Mouse (Mus musculus) gastrocnemius, postnatal 36 days (tissue): ENCODE data around the gene Msmp. TPM values are rescaled to one million over a fixed set of nuclear protein-coding genes. Genes with fewer than 3 reads are reported as not detected.
A peak's percentile ranks its signal among the peaks of the same experiment; 100 is the strongest.
"Not testable (repeated sequence)": the region's sequence is repeated elsewhere in the genome, so short reads cannot be mapped to it uniquely, and the experiment has no call there.

ENCODE experiments used
- DNase-seq, 2 experiments: peaks; one replicate each; pipeline ENCODE4 v3.0.0; 2022
- intact Hi-C: fragments of 180-260 bp; cut with DNase I; formaldehyde crosslinking; loops from one replicate; pipeline ENCODE4 v1.15.1; 2025
- total RNA-seq, 2 experiments: library from RNA; stranded (reverse); gene quantifications; 2 replicates each; pipeline ENCODE4 v1.2.3; 2021

The Msmp gene
- total RNA-seq, 2 experiments from 2014 or later: 0.49 TPM; not detected in 1

- intact Hi-C loops: no loop called here
- no peak for DNase-seq
These were observed 13.9 kb upstream of the Msmp start for GRCm38 (mm10) chr4:43598200-43598599.

DNA sequence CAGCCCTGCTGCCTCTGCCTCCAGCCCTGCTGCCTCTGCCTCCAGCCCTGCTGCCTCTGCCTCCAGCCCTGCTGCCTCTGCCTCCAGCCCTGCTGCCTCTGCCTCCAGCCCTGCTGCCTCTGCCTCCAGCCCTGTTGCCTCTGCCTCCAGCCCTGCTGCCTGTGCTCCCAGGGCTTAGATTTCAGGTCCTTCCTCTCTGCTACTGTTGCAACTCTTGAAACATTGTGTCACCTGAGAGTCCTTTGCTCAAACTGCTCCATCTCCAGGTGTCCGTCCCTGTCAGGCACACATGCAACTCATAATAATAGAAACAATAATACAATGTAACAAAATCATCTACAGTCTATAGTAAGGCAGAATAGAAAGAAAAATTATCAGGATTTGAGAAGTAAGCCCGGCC, 12.3 kb upstream of the Msmp start:
- DNase-seq, intact Hi-C loops: not testable (repeated sequence)

GRCm38 (mm10) chr4:43593453-43593852, 9.2 kb upstream of the Msmp start:
- DNase-seq: no peak
- intact Hi-C loops: no loop called here

GRCm38 (mm10) chr4:43591961-43592360, 7.7 kb upstream of the Msmp start:
- DNase-seq: no peak
- intact Hi-C loops: no loop called here

GRCm38 (mm10) chr4:43591543-43591942, 7.2 kb upstream of the Msmp start:
- intact Hi-C loops: no loop called here
- no peak for DNase-seq

DNA sequence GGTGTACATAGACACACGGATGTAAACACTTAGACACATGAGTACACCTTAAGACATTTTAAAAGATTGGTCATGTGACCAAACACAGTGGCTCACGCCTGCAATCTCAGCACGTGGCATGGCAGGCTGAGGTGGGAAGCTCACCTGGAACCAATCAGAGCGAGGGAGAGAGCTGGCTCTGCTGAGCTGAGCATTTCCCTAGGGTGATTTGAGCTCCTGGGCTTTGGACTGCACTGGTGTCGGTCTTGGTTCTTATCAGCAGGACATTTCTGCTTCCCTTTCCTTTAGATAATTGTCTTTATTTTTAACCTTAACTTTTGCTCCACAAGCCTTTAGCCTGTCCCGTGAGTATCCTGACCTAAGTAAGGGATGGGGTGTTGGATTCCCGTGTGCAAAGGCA, 3.4 kb upstream of the Msmp start:
- intact Hi-C loops: no loop called here
- DNase-seq: no peak

- intact Hi-C loops: no loop called here
- DNase-seq: peak in 1 of 2 experiments; percentile 39
These were observed 2.1 kb upstream of the Msmp start for GRCm38 (mm10) chr4:43586411-43586810.

GRCm38 (mm10) chr4:43585682-43586081, 1.4 kb upstream of the Msmp start:
- intact Hi-C loops: no loop called here
- DNase-seq: no peak

GRCm38 (mm10) chr4:43583421-43583820, 873 bp downstream of the Msmp start:
- DNase-seq: no peak
- intact Hi-C loops: no loop called here

GRCm38 (mm10) chr4:43582241-43582640, 2.1 kb downstream of the Msmp start:
- intact Hi-C loops: no loop called here
- DNase-seq: no peak

- no peak for DNase-seq
- intact Hi-C loops: no loop called here
These were observed 2.9 kb downstream of the Msmp start for GRCm38 (mm10) chr4:43581381-43581780.

- intact Hi-C loops: no loop called here
- no peak for DNase-seq
These were observed 3.6 kb downstream of the Msmp start for GRCm38 (mm10) chr4:43580721-43581120.

GRCm38 (mm10) chr4:43579731-43580130, 4.6 kb downstream of the Msmp start:
- DNase-seq: no peak
- intact Hi-C loops: loop anchor here (2.0 kb wide), 1 partner anchor 17 kb away; the partner anchor contains the start of genes Creb3 and Tln1

DNA sequence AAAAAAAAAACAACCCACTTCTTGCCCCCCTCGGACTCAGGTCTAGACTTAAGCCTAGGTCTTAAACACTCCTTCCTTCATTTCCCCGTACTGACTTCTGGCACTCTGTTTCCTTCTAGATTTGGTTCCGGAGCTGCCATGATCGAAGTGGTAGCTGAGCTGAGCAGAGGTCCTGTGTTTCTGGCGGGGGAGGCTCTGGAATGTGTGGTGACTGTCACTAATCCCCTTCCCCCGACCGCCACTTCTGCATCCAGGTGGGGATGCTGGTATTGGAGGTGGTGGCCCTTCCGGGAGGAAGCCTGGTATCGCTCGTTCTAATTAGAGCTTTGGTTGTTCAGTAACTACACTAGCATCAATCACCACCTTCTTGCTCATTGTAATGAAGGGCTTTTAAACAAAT, 5.0 kb downstream of the Msmp start:
- intact Hi-C loops: loop anchor here (2.0 kb wide), 1 partner anchor 16 kb away; the partner anchor contains the start of genes Creb3 and Tln1

DNA sequence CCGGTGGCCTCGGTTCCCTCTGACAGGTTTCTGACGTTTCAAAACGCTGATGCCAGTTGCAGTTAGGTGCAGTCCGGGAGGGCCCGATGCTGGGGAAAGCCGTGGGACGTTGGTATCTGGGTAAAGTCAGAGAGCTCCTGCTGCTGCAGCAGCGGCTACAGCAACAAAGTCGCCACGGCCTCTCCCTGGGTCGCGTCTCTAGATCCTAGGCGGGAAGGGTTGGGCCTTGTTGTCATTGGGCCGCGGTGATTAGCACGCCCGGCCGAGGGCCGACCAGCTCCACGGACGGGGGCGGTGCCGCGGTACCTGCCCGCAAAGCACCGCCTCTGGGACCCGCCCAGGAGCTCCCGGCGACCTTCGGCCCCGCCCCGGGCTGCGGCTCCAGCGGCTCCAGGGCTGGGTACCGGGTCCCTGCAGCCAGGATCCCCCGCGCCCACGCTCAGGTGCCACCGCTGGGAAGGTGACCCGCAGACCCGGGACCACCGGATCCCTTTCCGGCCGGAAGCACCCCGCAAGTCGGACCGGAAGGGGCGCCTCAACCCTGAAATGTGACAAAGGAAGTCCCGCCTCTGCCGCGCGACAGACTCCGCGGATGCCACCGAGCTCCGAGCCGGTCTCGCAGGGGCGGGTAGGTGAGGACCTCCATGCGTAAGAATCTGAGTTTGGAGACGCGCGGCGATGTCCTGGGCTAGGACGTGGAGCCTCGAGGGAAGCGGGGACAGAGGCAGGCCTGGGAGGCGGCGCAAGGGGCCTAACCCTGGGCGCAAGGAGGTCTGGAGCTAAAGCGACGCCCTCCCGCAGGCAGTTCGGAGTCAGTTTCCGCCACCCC, 5.7 kb downstream of the Msmp start, which contains the start of the genes Rgp1 and Gba2:
Rgp1 (plus strand) TSS at position 340 of the 829 bp plus-strand sequence.
Gba2 (minus strand) TSS at position 498 of the 829 bp plus-strand sequence.
- peak; percentile 83 to 91 for DNase-seq
- intact Hi-C loops: loop anchor here (2.0 kb wide), 1 partner anchor 16 kb away; the partner anchor contains the start of genes Creb3 and Tln1

More for the DNA sequence above, 5.0 kb downstream of the Msmp start:
- no peak for DNase-seq

- DNase-seq: no peak
- intact Hi-C loops: no loop called here
These were observed 6.9 kb downstream of the Msmp start for GRCm38 (mm10) chr4:43577237-43577881.

GRCm38 (mm10) chr4:43575356-43575755, 8.9 kb downstream of the Msmp start:
- intact Hi-C loops: no loop called here

GRCm38 (mm10) chr4:43573561-43573960, 10.7 kb downstream of the Msmp start:
- intact Hi-C loops: no loop called here
- DNase-seq: peak in 1 of 2 experiments; percentile 8

More at GRCm38 (mm10) chr4:43575356-43575755, 8.9 kb downstream of the Msmp start:
- no peak for DNase-seq

- intact Hi-C loops: no loop called here
- DNase-seq: peak in 1 of 2 experiments; percentile 8
These were observed 12.8 kb downstream of the Msmp start for GRCm38 (mm10) chr4:43571395-43572045.

DNA sequence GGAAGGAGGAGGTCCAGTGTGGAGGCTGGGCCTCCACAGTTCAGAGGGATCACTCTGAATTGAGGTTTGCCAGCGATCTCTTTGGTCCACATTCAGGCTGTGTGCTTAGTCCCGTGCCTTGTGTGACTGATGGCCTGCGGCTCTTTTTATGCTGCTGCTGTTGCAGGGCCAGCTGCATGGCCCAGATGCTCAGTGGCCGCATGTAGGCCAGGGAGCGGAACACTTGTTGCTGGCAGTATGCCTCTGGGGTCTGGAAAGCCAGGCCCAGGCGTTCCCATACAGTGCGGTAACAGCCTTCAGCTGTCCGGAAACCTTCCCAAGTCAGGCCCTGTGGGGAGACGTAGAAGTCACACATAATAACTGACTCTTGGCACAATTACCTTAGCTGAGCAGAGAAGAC, 17.2 kb downstream of the Msmp start:
- intact Hi-C loops: no loop called here
- no peak for DNase-seq

- intact Hi-C loops: no loop called here
- DNase-seq: no peak
These were observed 20.1 kb downstream of the Msmp start for GRCm38 (mm10) chr4:43564231-43564630.
